In genomic region chr17:66334894-66335293, GRCm38 (mm10) we compare ENCODE assay signal across 25 mouse cellular contexts.
"Had no signal": no experiment of that assay in that cellular context is flagged by ENCODE, and none has a peak within 500 bp of the region (broad histone marks: within the 10 kb centered on the region; RNA-seq: fewer than 3 reads in every experiment).

No protein-coding gene starts in this region.

- H3K27ac ChIP-seq: gastrocnemius, adult 2 months; heart, embryonic 10.5 days; hindbrain, embryonic 13.5 days; hindbrain, embryonic 15.5 days; intestine, embryonic 15.5 days; kidney, postnatal 0 days; limb, embryonic 13.5 days; limb, embryonic 15.5 days; liver, embryonic 12.5 days; liver, embryonic 14.5 days had no signal

- H3K36me3 ChIP-seq: heart, embryonic 10.5 days; heart, embryonic 12.5 days; intestine, embryonic 15.5 days; liver, embryonic 12.5 days had no signal

- H3K4me2 ChIP-seq: heart, embryonic 12.5 days; hindbrain, embryonic 13.5 days; hindbrain, embryonic 15.5 days; intestine, embryonic 15.5 days; limb, embryonic 13.5 days; limb, embryonic 15.5 days; liver, embryonic 12.5 days had no signal

- H3K9me3 ChIP-seq: heart, embryonic 10.5 days; heart, embryonic 12.5 days; hindbrain, embryonic 10.5 days; hindbrain, embryonic 13.5 days; hindbrain, embryonic 15.5 days; intestine, embryonic 15.5 days; limb, embryonic 13.5 days; limb, embryonic 15.5 days; liver, embryonic 12.5 days had no signal

- H3K4me1 ChIP-seq: heart, embryonic 12.5 days; intestine, embryonic 15.5 days; limb, embryonic 13.5 days; liver, embryonic 12.5 days had no signal

- DNase-seq: gastrocnemius, adult 2 months; gastrocnemius, postnatal 10 days; gastrocnemius, postnatal 25 days; heart, adult 18-20 months; heart, postnatal 10 days; heart, postnatal 4 days; kidney, adult 18-20 months; kidney, adult 8-10 months; kidney, postnatal 14 days; kidney, postnatal 36 days; layer of hippocampus, adult 9-11 months; layer of hippocampus, postnatal 36 days had no signal

- H3K27me3 ChIP-seq: heart, embryonic 12.5 days; hindbrain, embryonic 13.5 days; hindbrain, embryonic 15.5 days; intestine, embryonic 15.5 days; limb, embryonic 13.5 days; limb, embryonic 15.5 days; liver, embryonic 12.5 days had no signal

- H3K4me3 ChIP-seq: gastrocnemius, adult 2 months; heart, embryonic 10.5 days; heart, embryonic 12.5 days; hindbrain, embryonic 10.5 days; hindbrain, embryonic 13.5 days; hindbrain, embryonic 15.5 days; intestine, embryonic 15.5 days; limb, embryonic 13.5 days; limb, embryonic 15.5 days; liver, embryonic 12.5 days had no signal

- H3K9ac ChIP-seq: heart, embryonic 12.5 days; hindbrain, embryonic 13.5 days; hindbrain, embryonic 15.5 days; intestine, embryonic 15.5 days; limb, embryonic 13.5 days; limb, embryonic 15.5 days; liver, embryonic 12.5 days; liver, embryonic 14.5 days had no signal

- ATAC-seq: inflammation-experienced regulatory T-cells, adult 6 months; intestine, embryonic 15.5 days; intestine, postnatal 0 days; liver, embryonic 12.5 days had no signal
